Mouse (Mus musculus): ENCODE data around the gene Zc3h12a.

DNA sequence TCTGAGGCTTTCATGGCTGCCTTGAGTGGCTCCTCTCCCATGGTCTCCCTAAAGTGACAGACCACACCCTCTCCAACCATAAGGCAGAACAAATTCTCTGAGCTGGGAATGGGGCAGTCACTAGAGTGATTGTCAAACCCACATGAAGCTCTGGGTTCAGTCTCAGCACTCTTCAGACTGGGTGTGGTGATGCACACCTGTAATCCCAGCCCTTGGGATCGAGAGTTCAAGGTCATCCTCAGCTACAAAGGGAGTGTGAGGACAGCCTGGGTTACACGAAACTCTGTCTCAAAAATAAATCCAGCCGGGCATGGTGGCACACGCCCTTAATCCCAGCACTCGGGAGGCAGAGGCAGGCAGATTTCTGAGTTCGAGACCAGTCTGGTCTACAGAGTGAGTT is 24.8 kb upstream of the Zc3h12a start:
- no peak for TF ChIP-seq CTCF (conservative IDR thresholded peaks at IDR 0.05 in 1 of 2, IDR thresholded peaks at IDR 0.05 in 1 of 2; ENCODE audit: low read depth in 2 of 2, low read length in 2 of 2)
- no peak for TF ChIP-seq MAZ (IDR thresholded peaks at IDR 0.05; ENCODE audit: low read depth, low read length)
- TF ChIP-seq ZKSCAN1 (IDR thresholded peaks at IDR 0.05; ENCODE audit: borderline replicate concordance, low read depth, low read length): no peak
- no peak for TF ChIP-seq POLR2A (IDR thresholded peaks at IDR 0.05; ENCODE audit: low read depth, low read length)
- no peak for TF ChIP-seq EP300 (IDR thresholded peaks at IDR 0.05; ENCODE audit: low read length)
- TF ChIP-seq KAT2A (IDR thresholded peaks at IDR 0.05; ENCODE audit: insufficient replicate concordance, low read length): no peak
